Mouse (Mus musculus) MEL (cell line): ENCODE data around the gene Zfp398.

Experiments used
- CHD1 ChIP-seq: IDR thresholded peaks from 2 replicates; pipeline ENCODE4 v1.6.1; 2012; ENCODE audit warnings: low read depth, mild to moderate bottlenecking, inconsistent platforms, low read length, improper control_type of control experiment
- CTCF ChIP-seq, 3 experiments: IDR thresholded peaks in 2 of 3; conservative IDR thresholded peaks in 1 of 3; 2 replicates each; pipeline ENCODE4 v1.5.1; 2011 to 2012; ENCODE audit warnings: low read length in 3 of 3, low read depth in 2 of 3, mild to moderate bottlenecking in 2 of 3, improper control_type of control experiment in 1 of 3, inconsistent platforms in 1 of 3, mixed read lengths in 1 of 3, moderate library complexity in 1 of 3; ENCODE audit not compliant: control insufficient read depth in 1 of 3, insufficient read depth in 1 of 3, poor library complexity in 1 of 3, severe bottlenecking in 1 of 3
- E2F4 ChIP-seq: IDR thresholded peaks from 2 replicates; pipeline ENCODE4 v1.6.1; 2011; ENCODE audit warnings: low read depth, low read length, improper control_type of control experiment, borderline replicate concordance
- EP300 ChIP-seq, 2 experiments: IDR thresholded peaks; 2 replicates each; pipeline ENCODE4 v1.6.1; 2011; ENCODE audit warnings: improper control_type of control experiment in 2 of 2, low read length in 2 of 2, low read depth in 1 of 2, mild to moderate bottlenecking in 1 of 2
- GABPA ChIP-seq: IDR thresholded peaks from 2 replicates; pipeline ENCODE4 v1.6.1; 2012; ENCODE audit warnings: low read depth, mild to moderate bottlenecking, inconsistent platforms, low read length, improper control_type of control experiment, moderate library complexity
- HCFC1 ChIP-seq: IDR thresholded peaks from 2 replicates; pipeline ENCODE4 v1.6.1; 2012; ENCODE audit warnings: low read depth, mild to moderate bottlenecking, inconsistent platforms, low read length, improper control_type of control experiment, moderate library complexity
- MAFK ChIP-seq: IDR thresholded peaks from 2 replicates; pipeline ENCODE4 v1.6.1; 2011; ENCODE audit warnings: low read depth, mild to moderate bottlenecking, low read length, improper control_type of control experiment, borderline replicate concordance
- MYB ChIP-seq: IDR thresholded peaks from 2 replicates; pipeline ENCODE4 v1.6.1; 2011; ENCODE audit warnings: mild to moderate bottlenecking, low read depth, low read length, improper control_type of control experiment
- POLR2A ChIP-seq, 2 experiments: IDR thresholded peaks; 2 replicates each; pipeline ENCODE4 v1.6.1; 2011 to 2012; ENCODE audit warnings: low read length in 2 of 2, mild to moderate bottlenecking in 2 of 2, control low read depth in 1 of 2, improper control_type of control experiment in 1 of 2, low read depth in 1 of 2, moderate library complexity in 1 of 2; ENCODE audit not compliant: control insufficient read depth in 1 of 2, insufficient read depth in 1 of 2, poor library complexity in 1 of 2
- SIN3A ChIP-seq: IDR thresholded peaks from 2 replicates; pipeline ENCODE4 v1.6.1; 2012; ENCODE audit warnings: low read length, improper control_type of control experiment, inconsistent platforms
- SMC3 ChIP-seq: IDR thresholded peaks from 2 replicates; pipeline ENCODE4 v1.6.1; 2011; ENCODE audit warnings: low read depth, low read length, improper control_type of control experiment
- USF1 ChIP-seq: IDR thresholded peaks from 2 replicates; pipeline ENCODE4 v1.6.1; 2014; ENCODE audit warnings: low read depth, mild to moderate bottlenecking, inconsistent platforms, low read length, improper control_type of control experiment, moderate library complexity
- ZMIZ1 ChIP-seq: IDR thresholded peaks from 2 replicates; pipeline ENCODE4 v1.6.1; 2012; ENCODE audit warnings: low read depth, mild to moderate bottlenecking, inconsistent platforms, low read length, improper control_type of control experiment, moderate library complexity

GRCm38 (mm10) chr6:47878133-47878514 lies 42.7 kb downstream of the Zfp398 start:
- TF ChIP-seq SMC3, result no peak
- no peak for TF ChIP-seq MAFK
- TF ChIP-seq POLR2A (IDR thresholded peaks at IDR 0.05; ENCODE audit: control insufficient read depth in 1 of 2, insufficient read depth in 1 of 2, low read depth in 1 of 2, low read length in 2 of 2, poor library complexity in 1 of 2), result no peak
- no peak for TF ChIP-seq CTCF (IDR thresholded peaks at IDR 0.05 in 2 of 3, conservative IDR thresholded peaks at IDR 0.05 in 1 of 3; ENCODE audit: control insufficient read depth in 1 of 3, insufficient read depth in 1 of 3, low read depth in 2 of 3, low read length in 3 of 3, poor library complexity in 1 of 3, severe bottlenecking in 1 of 3)
- no peak for TF ChIP-seq MYB
- TF ChIP-seq HCFC1, result no peak
- TF ChIP-seq GABPA, result no peak
- no peak for TF ChIP-seq E2F4
- TF ChIP-seq USF1, result no peak
- no peak for TF ChIP-seq SIN3A
- TF ChIP-seq CHD1, result no peak
- TF ChIP-seq ZMIZ1, result no peak
- no peak for TF ChIP-seq EP300 (IDR thresholded peaks at IDR 0.05; ENCODE audit: low read depth in 1 of 2, low read length in 2 of 2)
